Mouse (Mus musculus): ENCODE data around the gene Ston1. TPM values are rescaled to one million over a fixed set of nuclear protein-coding genes. Genes with fewer than 3 reads are reported as not detected.

The Ston1 gene
- polyA plus RNA-seq, 1 experiment: 6.5 TPM

DNA sequence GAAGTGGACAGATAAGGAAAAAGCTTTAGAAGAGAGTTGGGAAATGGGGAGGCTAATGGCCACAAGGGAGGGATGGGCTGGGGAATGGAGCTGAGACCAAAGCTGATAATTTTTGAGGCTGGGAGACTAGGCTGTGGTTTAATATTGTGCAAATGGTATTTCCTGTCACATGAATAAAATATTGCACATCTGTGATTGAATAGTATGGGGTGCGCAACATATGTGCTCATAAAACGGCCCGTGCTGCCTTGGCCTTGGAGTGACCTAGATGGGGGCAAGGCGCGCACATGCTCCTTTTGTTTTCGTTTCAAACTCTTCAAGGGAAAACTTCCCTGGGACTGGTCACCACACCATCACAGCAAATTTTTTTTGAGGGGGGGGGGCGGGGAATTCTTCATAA is 28.4 kb downstream of the Ston1 start:
- Histone ChIP-seq H3K4me1 (replicated peaks; ENCODE audit: control insufficient read depth, insufficient read depth, low read length) (peaks cover 17% of the 10 kb centered on the region), H3K27me3 (ENCODE audit: control insufficient read depth, insufficient read depth, low read length) (no peaks in the 10 kb centered on the region), H3K36me3 (ENCODE audit: control insufficient read depth, insufficient read depth, low read length) (no peaks in the 10 kb centered on the region), H3K4me3 (ENCODE audit: control insufficient read depth, insufficient read depth, low read length) (no peak overlapping the region), H3K27ac (ENCODE audit: control insufficient read depth, insufficient read depth, low read length) (no peak overlapping the region)
- TF ChIP-seq POLR2A (IDR thresholded peaks at IDR 0.05; ENCODE audit: control insufficient read depth, extremely low read depth, insufficient read depth, low read length, poor library complexity): no peak
- TF ChIP-seq CTCF (IDR thresholded peaks at IDR 0.05; ENCODE audit: borderline replicate concordance, control insufficient read depth, extremely low read depth, insufficient read depth, low read length, poor library complexity): no peak
- 87% methylated on average over 7 of the region's 7 CpGs for WGBS
- DNase-seq: no peak

GRCm38 (mm10) chr17:88626347-88626811 is 28.9 kb downstream of the Ston1 start:
- H3K27ac ChIP-seq (ENCODE audit: control insufficient read depth, insufficient read depth, low read length): no peak overlapping the region
- no peak for DNase-seq
- TF ChIP-seq POLR2A (IDR thresholded peaks at IDR 0.05; ENCODE audit: control insufficient read depth, extremely low read depth, insufficient read depth, low read length, poor library complexity): no peak
- TF ChIP-seq CTCF (IDR thresholded peaks at IDR 0.05; ENCODE audit: borderline replicate concordance, control insufficient read depth, extremely low read depth, insufficient read depth, low read length, poor library complexity): no peak
- 92% methylated on average over 7 of the region's 7 CpGs for WGBS
- H3K4me1 ChIP-seq (replicated peaks; ENCODE audit: control insufficient read depth, insufficient read depth, low read length): peaks cover 12% of the 10 kb centered on the region
- H3K27me3 ChIP-seq (ENCODE audit: control insufficient read depth, insufficient read depth, low read length): no peaks in the 10 kb centered on the region
- no peaks in the 10 kb centered on the region for H3K36me3 ChIP-seq (ENCODE audit: control insufficient read depth, insufficient read depth, low read length)
- H3K4me3 ChIP-seq (ENCODE audit: control insufficient read depth, insufficient read depth, low read length): no peak overlapping the region

DNA sequence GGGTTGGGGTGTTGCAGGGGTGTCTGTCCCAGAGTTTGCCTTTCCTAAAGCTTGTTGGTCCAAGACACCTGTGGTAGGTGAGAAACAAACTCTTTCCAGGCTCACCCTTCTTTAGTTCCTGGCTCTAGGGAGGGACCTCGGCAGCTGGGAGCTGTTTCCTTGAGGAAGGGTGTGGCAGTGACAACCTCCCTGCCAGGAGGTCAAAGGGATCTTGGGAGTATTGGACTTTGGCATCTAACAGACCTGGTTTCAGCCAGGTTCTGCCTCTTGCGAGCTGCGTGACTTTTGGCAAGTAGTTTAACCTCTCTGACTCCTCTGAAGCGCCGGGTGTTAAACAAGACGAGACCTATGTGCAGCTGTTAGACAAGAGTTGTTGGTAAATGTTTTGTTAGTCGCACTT is 29.7 kb downstream of the Ston1 start:
- Histone ChIP-seq H3K4me1 (replicated peaks; ENCODE audit: control insufficient read depth, insufficient read depth, low read length) (peaks cover 5% of the 10 kb centered on the region), H3K27ac (ENCODE audit: control insufficient read depth, insufficient read depth, low read length) (no peak overlapping the region), H3K4me3 (ENCODE audit: control insufficient read depth, insufficient read depth, low read length) (no peak overlapping the region), H3K36me3 (ENCODE audit: control insufficient read depth, insufficient read depth, low read length) (no peaks in the 10 kb centered on the region), H3K27me3 (ENCODE audit: control insufficient read depth, insufficient read depth, low read length) (no peaks in the 10 kb centered on the region)
- WGBS: 78% methylated on average over 7 of the region's 7 CpGs
- TF ChIP-seq CTCF (IDR thresholded peaks at IDR 0.05; ENCODE audit: borderline replicate concordance, control insufficient read depth, extremely low read depth, insufficient read depth, low read length, poor library complexity): no peak
- TF ChIP-seq POLR2A (IDR thresholded peaks at IDR 0.05; ENCODE audit: control insufficient read depth, extremely low read depth, insufficient read depth, low read length, poor library complexity): no peak
- DNase-seq: no peak

DNA sequence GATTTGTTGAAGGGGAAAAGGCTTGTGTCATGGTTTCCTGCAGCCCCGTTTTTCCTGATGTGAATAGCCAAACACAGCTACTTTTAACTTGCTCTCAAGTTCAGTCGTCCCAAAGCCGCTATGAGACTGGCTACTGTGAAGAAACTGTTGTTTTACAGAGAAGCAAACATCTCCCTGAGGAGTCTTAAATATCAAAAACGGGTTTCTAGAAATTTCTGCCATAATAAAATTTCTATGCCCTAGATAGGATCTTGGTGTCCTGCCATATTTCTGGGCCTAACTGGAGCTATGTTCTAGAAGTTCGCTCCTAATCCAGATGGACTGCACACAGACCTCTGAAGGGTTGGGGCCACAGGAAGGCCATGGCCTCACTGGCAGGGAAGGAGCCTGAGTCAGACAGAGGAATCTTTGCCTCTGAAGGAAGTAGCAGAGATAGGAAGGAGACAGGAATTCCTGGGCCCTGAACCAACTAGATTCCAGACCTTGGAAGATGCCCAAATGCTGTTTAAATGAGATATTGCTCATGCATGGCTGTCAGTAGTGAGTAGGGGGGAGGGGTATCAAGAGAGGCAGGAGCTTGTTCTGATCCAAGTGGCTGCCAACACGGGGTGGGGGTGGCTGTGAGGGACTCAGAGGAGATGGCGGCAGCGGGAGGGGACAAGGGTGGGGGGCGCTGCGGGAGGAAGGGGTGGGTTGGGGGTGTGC is 31.3 kb downstream of the Ston1 start:
- Histone ChIP-seq H3K27me3 (ENCODE audit: control insufficient read depth, insufficient read depth, low read length) (no peaks in the 10 kb centered on the region), H3K4me3 (ENCODE audit: control insufficient read depth, insufficient read depth, low read length) (no peak overlapping the region), H3K27ac (ENCODE audit: control insufficient read depth, insufficient read depth, low read length) (no peak overlapping the region), H3K4me1 (replicated peaks; ENCODE audit: control insufficient read depth, insufficient read depth, low read length) (peaks cover 4% of the 10 kb centered on the region; the same call in 1 of the 2 replicates), H3K36me3 (ENCODE audit: control insufficient read depth, insufficient read depth, low read length) (no peaks in the 10 kb centered on the region)
- 77% methylated on average over 10 of the region's 10 CpGs for WGBS
- no peak for DNase-seq
- TF ChIP-seq POLR2A (IDR thresholded peaks at IDR 0.05; ENCODE audit: control insufficient read depth, extremely low read depth, insufficient read depth, low read length, poor library complexity) (no peak), CTCF (IDR thresholded peaks at IDR 0.05; ENCODE audit: borderline replicate concordance, control insufficient read depth, extremely low read depth, insufficient read depth, low read length, poor library complexity) (no peak)

GRCm38 (mm10) chr17:88629381-88629759 is 31.9 kb downstream of the Ston1 start:
- DNase-seq: no peak
- WGBS: 71% methylated on average over 4 of the region's 4 CpGs
- no peaks in the 10 kb centered on the region for H3K27me3 ChIP-seq (ENCODE audit: control insufficient read depth, insufficient read depth, low read length)
- H3K4me3 ChIP-seq (ENCODE audit: control insufficient read depth, insufficient read depth, low read length): no peak overlapping the region
- H3K36me3 ChIP-seq (ENCODE audit: control insufficient read depth, insufficient read depth, low read length): no peaks in the 10 kb centered on the region
- TF ChIP-seq CTCF (IDR thresholded peaks at IDR 0.05; ENCODE audit: borderline replicate concordance, control insufficient read depth, extremely low read depth, insufficient read depth, low read length, poor library complexity) (no peak), POLR2A (IDR thresholded peaks at IDR 0.05; ENCODE audit: control insufficient read depth, extremely low read depth, insufficient read depth, low read length, poor library complexity) (no peak)
- H3K27ac ChIP-seq (ENCODE audit: control insufficient read depth, insufficient read depth, low read length): no peak overlapping the region
- peaks cover 4% of the 10 kb centered on the region; the same call in 1 of the 2 replicates for H3K4me1 ChIP-seq (replicated peaks; ENCODE audit: control insufficient read depth, insufficient read depth, low read length)

GRCm38 (mm10) chr17:88629931-88630553 is 32.6 kb downstream of the Ston1 start:
- Histone ChIP-seq H3K4me1 (replicated peaks; ENCODE audit: control insufficient read depth, insufficient read depth, low read length) (peaks cover 4% of the 10 kb centered on the region; the same call in 1 of the 2 replicates), H3K4me3 (ENCODE audit: control insufficient read depth, insufficient read depth, low read length) (no peak overlapping the region), H3K27me3 (ENCODE audit: control insufficient read depth, insufficient read depth, low read length) (no peaks in the 10 kb centered on the region), H3K27ac (ENCODE audit: control insufficient read depth, insufficient read depth, low read length) (no peak overlapping the region), H3K36me3 (ENCODE audit: control insufficient read depth, insufficient read depth, low read length) (no peaks in the 10 kb centered on the region)
- WGBS: 90% methylated on average over 11 of the region's 11 CpGs
- TF ChIP-seq CTCF (IDR thresholded peaks at IDR 0.05; ENCODE audit: borderline replicate concordance, control insufficient read depth, extremely low read depth, insufficient read depth, low read length, poor library complexity): no peak
- TF ChIP-seq POLR2A (IDR thresholded peaks at IDR 0.05; ENCODE audit: control insufficient read depth, extremely low read depth, insufficient read depth, low read length, poor library complexity): no peak
- DNase-seq: no peak
